Mouse (Mus musculus): ENCODE data around the gene Spata13.

- TF ChIP-seq CTCF (IDR thresholded peaks at IDR 0.05; ENCODE audit: control insufficient read depth, insufficient read depth, insufficient replicate concordance, low read depth, low read length) (no peak), POLR2A (IDR thresholded peaks at IDR 0.05; ENCODE audit: control insufficient read depth, low read depth, low read length) (no peak)
Measured at GRCm38 (mm10) chr14:60733706-60734105, 99.9 kb downstream of the Spata13 start.
